Mouse (Mus musculus): Measurements from ENCODE around the gene Fam135a.

Gene Fam135a

DNA sequence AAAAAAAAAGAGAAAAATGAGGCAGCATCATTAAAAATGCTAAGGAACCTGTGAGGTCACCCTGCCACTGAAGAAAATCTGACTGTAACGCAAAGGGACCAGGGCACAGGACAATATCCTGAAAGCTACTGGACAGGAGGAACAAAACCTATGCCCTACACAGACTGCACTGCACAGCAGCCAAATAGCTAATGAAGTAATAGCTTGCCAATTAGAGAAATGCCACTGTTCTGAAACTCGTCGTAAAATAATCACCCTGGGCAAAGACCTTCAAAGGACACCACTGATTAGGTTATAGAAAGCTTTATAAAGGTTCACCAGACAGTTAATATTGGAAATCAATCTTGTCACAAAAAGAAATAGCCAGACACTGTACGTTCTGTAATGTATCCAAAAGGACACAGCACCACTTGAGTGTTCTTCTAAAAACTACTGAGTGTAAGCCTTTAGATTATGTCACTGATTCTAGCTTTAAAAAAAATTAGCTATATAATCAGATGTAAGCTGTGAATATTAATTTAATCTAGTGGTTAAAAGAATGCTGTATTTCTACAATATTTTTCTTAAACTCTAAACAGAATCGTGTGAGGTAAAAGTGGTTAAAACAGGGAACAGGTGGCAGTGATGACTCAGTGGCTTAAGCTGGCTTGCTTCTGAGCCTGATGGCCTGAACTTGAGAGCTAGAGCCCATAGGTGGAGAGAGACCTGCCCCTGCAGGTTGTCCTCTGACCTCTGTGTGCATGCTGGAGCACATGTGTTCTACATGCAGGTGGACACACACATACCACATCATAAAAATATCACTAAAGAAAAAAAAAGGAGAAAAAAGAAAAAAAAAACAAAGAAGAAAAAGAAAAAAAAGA, 26.5 kb downstream of the Fam135a start:
- in situ Hi-C loops (cut with MboI; ENCODE audit: unreplicated experiment in 2 of 2) = no loop called here

DNA sequence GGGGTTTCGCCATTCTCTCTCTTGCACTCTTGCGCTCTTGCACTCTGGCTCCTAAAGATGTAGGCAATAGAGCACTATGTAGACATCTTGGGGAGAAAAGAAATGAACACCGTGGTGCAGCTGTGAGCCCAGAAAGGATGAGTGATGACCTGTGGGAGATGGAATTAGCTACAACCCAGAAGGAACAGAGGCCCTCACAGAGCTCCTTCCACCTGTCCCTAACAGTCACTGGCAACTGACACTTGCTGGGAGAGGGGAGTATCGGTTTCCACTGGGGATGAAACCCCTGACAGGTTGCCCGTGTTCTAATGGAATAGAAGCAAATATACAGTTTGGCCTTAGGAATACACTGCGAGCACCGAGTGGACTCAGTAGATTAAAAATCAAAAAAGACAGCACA, 31.3 kb downstream of the Fam135a start:
- in situ Hi-C loops (cut with MboI; ENCODE audit: unreplicated experiment in 2 of 2) = no loop called here

DNA sequence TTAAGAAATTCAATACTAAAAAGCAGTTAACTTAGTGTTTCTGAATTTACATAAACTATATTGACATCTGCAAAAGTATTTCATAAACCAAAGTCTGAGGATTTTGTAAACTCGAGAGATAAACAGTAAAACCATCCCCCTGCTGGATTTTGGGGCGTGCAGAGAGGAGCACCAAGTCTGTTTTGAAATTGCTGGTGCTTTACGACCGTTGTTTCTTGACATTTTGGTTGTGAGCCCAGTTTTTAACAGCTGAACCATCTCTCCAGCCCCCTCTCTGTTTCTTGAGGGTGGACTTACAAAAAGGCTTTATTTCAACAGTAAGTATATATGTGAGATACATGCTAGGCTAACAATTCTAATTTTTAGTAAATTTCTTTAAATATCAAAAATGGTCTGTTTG, 33.4 kb downstream of the Fam135a start:
- in situ Hi-C loops (cut with MboI; ENCODE audit: unreplicated experiment in 2 of 2) = no loop called here

DNA sequence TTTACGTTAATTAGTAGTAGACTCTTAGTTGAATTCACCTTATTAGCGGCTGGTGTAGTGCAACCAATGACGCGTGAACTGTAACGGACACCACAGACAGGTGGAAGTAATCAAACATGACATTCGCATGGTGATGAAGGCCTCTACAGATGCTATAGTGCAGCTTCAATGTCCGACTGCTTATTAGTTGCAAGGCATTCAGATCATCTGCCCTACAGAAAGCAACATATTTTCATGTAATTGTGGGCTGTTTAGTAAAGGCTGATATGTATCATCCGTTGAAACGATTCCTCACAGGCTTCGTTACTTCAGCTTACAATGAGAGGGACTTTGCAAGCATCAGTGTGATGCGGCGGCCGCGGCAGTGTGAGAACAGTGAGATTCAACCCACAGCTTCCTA, 44.4 kb downstream of the Fam135a start:
- in situ Hi-C loops (cut with MboI; ENCODE audit: unreplicated experiment in 2 of 2) = no loop called here

DNA sequence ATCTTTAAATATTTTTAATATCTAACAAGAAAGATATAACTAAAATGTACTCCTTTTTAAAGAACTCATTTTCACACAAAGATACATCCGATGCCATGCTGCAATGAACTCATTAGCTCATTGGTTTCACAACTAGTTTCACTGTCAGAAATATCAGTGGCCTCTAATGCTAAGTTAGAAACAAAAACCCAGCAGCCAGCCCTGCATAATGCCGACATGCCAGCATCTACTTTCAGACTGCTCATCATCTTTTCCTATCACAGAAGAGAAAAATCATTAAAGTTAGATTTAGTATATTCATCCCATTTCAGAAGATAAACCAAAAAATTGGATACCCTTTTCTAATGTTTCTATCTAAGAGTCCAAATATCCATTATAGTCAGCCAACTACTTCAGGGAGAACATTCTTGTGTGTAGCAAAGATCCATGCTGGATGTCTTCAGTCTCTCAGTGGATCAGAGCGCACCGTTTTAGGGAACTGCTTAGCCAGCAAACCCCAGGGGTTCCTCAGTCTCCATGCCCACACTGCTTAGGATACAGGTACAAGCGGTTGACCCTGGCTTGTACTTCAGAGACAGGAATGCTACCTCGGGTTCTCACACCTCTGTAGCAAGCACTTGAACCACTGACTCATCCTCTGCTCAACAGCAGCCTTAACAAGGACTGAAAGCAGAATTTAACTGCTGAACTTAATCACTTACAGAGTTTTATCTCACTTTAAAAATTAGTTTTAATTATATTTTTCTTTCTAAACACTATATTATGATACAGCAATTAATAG, 53.2 kb downstream of the Fam135a start:
- in situ Hi-C loops (cut with MboI; ENCODE audit: unreplicated experiment in 2 of 2) = no loop called here

DNA sequence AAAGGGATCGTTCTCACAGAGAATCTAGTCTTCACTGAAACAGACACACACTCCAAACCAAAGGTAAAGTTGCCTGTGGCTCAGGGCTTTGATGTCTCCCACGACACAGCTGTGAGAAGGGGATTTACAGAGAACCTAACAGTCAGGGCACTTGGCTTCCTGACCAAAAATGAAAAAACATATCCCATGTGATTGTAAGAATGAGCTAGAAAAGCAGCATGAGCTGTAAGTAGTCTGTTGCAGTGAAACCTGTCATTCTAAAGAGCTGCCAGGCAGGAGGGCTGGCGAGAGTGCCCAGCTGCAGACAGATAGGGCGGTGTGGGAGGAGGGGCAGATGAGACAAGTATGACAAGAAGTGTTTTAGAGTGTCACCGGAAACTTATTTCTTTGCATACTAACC, 54.5 kb downstream of the Fam135a start:
- in situ Hi-C loops (cut with MboI; ENCODE audit: unreplicated experiment in 2 of 2) = no loop called here

DNA sequence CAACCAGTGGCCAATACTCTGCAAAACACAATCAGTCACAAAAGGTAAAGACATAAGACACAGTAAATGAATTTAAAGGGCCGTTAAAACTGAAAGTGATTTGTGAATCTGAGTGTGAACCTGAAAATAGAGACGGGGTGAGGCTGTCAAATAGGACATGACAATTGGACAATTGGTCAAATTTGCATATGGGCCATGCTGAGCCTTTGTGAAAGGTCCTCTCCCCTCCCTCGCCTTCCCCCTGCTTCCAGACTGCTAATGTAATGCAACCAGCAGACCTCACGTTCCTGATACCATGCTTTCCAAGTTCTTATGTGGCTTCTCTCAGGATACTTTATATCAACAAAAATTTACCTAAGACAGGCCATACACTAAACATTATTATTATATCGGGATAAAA, 57.1 kb downstream of the Fam135a start:
- in situ Hi-C loops (cut with MboI; ENCODE audit: unreplicated experiment in 2 of 2) = no loop called here

DNA sequence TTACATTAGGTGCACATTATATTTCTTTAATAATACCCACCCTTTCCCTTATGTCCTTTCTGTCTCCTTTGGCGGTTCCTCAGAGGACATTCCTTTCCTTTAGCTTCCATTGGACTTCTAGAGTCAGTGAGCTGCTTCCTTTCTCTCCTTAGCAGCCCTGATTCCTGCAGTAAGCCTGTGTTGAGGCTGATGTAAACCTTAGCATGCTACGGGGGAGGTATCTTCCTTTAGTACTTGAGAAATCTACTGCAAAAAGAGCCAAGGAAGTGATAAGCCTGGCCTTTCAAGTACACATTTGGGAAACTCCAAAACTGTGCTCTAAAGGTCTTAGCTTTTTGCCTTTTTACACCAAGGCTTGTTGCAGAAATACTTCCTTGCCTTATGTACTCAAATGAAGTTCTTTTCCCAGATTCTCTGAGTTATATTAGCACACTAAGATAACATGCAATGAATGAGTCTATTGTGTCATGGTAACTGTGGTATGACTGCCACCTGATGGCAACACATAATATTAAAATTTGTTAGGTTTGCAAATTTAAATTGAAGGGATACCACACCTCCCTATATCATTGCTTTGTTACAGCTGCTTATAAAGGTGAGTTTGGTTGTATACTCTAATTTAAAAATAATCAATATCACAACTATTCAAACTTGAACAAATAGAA, 66.2 kb downstream of the Fam135a start:
- in situ Hi-C loops (cut with MboI; ENCODE audit: unreplicated experiment in 2 of 2) = loop anchor here (5.0 to 10.0 kb wide), 3 partner anchors 129 to 327 kb away; no protein-coding TSS in a partner anchor

DNA sequence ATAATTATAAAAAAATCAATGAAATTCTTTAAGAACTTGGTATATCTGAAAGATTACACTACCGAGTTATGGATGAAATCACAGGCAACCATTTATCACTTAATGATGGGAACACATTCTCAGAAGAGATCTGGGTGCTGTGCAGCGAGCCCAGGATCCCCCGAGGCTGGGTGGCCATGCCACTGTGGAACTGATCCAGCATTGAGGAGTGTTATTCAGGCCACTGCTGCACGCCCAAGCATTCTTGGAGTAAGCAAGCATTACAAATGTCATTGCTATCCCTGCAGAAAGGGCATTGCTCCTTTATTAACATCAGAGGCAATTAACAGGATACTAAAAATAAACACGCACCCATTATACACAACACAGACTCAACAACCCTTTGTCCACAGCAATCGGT, 89.3 kb downstream of the Fam135a start:
- in situ Hi-C loops (cut with MboI; ENCODE audit: unreplicated experiment in 2 of 2) = loop anchor here in 1 of 2 experiments (25.0 kb wide), 1 partner anchor 624 kb away; the partner anchor contains the start of gene Ogfrl1

DNA sequence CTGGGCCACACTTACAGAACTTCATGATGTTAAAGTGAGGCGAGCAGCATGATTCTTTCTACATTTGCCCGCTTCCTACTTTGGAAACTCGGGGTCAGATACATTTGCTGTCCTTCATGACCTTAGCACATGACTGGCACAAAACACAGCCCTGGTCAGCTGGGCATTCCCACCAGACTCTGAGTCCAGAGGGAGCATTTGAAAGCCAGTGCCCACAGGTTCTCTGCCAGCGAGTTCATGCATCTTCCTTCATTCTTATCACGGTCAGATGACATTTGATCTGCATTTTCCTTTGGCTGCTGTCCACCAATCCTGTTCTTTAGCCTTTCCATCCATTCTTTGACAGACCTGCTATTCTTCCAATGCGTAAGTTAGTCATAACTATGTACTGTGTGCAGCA, 90.1 kb downstream of the Fam135a start:
- in situ Hi-C loops (cut with MboI; ENCODE audit: unreplicated experiment in 2 of 2) = loop anchor here in 1 of 2 experiments (25.0 kb wide), 1 partner anchor 623 kb away; the partner anchor contains the start of gene Ogfrl1

DNA sequence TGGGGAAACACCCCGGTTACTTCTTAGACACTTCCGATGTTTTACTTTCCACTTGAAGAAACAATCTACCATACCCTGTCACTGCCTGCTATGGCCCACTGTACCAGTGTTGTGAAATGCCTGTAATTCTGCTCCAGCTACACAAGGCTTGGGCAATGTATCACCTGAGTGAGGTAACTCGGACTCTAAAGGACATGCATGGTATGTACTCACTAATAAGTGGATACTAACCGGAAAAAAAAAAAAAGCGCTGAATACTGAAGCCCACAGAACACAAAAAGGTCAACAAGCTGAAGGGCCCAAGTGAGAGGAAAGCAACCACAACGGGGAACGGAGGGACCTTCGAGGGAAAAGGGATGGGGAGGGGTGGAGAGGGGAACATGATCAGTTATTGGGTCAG, 92.5 kb downstream of the Fam135a start:
- in situ Hi-C loops (cut with MboI; ENCODE audit: unreplicated experiment in 2 of 2) = loop anchor here (5.0 to 25.0 kb wide), 3 partner anchors 83 to 620 kb away; partner anchors contain the start of genes Ogfrl1 (in 1 of the 2) and Smap1 (in 1 of the 2)

DNA sequence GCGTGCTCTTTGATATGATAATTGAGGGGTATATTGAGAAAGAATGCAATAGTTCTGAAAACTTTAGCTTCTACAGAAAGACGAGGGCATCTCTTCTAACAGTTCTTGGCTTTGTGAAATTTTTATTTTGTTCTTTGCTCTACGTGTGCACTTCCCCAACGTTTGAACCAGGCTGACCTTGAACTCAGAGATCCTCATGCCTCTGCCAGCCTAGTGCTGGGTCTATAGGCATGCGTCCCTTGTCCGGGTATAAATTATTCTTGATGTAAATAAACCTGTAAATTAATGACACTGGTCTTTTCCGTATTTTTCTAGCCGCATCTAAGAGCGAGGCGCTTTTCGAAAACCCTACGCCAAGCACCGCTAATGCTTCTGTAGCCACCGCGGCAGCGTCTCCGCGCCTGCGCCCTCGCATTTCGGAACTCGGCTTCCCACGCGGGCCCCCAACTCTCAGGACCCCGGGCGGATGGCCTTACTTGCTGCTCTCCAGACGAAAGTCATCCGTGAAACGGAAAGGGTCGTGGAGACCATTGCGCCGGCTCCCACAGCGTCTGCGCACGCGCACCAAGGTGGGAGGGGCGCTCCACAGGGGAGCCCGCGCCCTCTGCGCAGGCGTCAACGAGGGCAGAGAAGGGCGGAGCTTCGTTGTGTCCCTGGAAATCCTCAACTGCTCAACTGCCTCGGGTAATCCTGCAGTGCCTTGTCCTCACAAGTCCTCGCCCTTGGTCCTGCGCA, 94.9 kb downstream of the Fam135a start, which contains the start of gene Sdhaf4:
Sdhaf4 (minus strand) TSS at position 587 of the 735 bp plus-strand sequence.
- in situ Hi-C loops (cut with MboI; ENCODE audit: unreplicated experiment in 2 of 2) = loop anchor here (5.0 to 25.0 kb wide), 3 partner anchors 80 to 618 kb away; partner anchors contain the start of genes Ogfrl1 (in 1 of the 2) and Smap1 (in 1 of the 2)

DNA sequence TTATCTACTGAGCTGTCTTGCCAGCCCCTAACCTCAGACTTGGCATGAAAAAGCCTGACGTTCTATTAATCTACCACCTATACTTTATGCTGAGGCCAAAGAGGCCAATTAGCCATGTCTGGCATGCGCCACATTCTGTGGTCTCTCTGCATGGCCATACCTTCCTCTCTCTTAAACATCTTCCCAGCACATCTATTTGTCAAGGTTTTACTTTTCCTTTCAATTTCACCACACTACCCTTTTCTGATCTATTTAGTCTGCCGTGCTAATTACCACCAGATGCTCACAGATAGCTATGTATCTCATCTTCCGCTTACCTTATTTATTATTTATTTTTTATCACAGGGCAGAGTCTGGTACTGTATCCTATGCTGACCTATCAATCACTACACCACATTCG, 100.8 kb downstream of the Fam135a start:
- in situ Hi-C loops (cut with MboI; ENCODE audit: unreplicated experiment in 2 of 2) = no loop called here

DNA sequence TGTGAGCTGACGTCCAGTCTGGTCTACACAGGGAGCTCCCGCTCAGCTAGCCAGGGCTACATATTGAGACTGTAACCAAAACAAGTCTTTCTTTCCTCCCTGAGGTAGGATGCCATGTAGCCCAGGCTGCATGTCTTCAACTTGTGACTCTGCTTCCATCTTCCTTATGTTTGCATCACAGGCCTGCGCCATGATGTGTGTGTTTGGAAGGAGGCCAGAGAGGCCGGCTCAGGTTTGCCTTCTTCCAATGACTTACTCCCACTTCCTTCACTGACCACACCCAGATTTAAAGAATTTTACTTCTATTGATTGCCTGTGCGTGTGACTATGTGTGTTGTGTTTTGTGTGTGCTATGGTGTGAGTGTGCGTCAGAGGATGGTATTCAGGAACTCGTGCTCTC, 101.3 kb downstream of the Fam135a start:
- in situ Hi-C loops (cut with MboI; ENCODE audit: unreplicated experiment in 2 of 2) = no loop called here

DNA sequence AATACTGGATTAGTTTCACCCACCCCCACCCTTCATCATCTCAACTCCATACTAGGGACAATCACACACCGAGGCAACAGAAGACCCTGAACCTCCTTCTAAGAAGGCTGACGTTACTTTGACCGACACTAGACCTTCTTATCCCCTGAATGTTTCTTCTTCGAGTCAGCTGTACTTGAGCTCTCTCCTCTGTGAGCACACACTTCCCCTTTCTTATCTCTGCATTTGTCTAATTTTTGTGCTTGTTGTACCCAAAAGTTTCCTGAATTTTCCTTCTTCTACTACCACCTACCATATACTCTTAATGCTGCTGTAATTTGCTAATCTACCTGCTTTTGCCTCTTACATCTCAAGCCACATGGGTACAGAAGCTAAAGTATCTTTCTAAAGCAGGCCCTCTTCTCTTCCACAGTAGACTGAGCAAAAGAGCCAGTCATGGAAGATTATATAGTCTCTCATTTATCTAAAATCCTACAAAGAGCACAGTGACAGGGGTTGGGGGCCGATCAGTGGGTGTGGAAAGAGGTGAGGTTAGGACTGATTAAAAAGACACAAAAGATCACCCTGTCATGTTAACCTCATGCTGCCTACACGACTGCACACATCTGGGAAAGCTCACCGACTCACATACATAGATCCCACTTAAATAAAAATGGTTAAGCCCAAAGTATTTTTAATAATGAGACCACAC, 101.9 kb downstream of the Fam135a start:
- in situ Hi-C loops (cut with MboI; ENCODE audit: unreplicated experiment in 2 of 2) = no loop called here

DNA sequence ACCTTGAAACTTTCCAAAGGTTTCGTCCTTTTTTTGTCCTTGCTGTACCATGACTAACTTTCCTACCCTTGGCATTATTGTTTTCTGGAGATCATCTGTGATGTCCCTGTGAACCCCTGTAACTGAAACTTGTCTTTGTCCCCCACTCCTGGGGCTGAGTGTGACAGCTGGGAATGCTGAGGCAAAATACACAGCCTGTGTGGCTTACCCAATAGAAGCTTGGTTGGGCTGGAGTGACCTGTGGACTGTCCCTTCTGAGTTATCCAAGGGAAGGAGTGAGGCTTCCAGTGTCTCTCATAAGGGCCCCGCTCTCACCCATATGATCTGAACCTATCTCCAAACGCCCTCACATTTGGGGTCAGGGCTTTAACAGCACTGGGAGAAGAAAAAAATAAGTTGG, 102.6 kb downstream of the Fam135a start:
- in situ Hi-C loops (cut with MboI; ENCODE audit: unreplicated experiment in 2 of 2) = no loop called here

DNA sequence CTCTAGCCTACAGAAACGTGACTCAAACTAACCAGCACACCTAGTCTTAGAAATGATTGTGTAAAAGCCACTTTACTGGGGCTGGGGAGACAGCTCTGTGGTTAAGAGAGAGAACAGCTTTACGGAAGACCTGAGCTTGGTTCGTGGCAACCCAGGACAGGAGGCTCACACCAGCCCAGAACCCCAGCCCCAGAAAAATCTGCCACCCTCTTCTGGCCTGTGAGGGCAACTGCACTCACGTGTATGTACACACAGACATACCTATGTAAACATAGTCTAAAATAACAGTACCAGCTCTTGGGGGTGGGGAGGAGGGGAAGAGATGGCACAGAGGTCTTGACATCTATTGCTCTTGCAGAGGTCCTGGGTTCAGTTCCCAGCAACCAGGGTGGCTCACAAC, 104.7 kb downstream of the Fam135a start:
- in situ Hi-C loops (cut with MboI; ENCODE audit: unreplicated experiment in 2 of 2) = no loop called here

DNA sequence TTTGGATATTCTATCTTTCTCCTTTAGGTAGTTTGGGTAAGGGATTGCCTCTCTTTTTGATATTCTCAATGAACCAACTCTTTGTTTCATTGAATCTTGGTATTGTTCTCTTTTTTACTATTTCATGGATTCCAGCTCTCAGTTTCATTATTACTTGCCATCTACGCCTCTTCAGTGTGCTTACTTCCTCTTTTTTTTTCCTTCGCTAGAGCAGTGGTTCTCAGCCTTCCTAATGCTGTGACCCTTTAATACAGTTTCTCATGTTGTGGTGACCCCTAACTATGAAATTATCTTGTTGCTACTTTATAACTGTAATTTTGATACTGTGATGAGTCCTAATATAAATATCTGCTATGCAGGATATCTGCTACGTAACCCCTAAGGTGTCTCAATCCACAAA, 117.0 kb downstream of the Fam135a start:
- in situ Hi-C loops (cut with MboI; ENCODE audit: unreplicated experiment in 2 of 2) = no loop called here

DNA sequence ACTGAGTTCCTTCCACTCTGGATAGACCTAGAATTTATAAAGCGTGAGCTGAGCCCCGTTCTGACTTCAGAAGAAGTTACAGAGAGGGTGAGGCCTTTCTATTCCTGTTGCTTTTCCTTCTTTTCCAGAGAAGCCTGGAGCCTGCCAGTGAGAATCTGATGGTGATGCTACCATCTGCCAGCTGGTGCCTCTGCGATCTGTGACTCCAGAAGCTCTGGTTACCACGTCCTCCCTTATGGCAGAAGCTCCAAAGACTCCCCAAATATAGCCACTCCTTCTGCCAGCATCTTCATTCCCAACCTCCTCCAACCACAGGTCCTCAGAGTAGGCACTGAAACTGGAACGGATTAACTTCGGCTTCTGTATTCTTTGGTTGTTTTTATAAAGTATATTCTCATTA, 121.9 kb downstream of the Fam135a start:
- in situ Hi-C loops (cut with MboI; ENCODE audit: unreplicated experiment in 2 of 2) = no loop called here
